Mouse (Mus musculus): ENCODE measurements around the gene Prkcq. TPM values are rescaled to one million over a fixed set of nuclear protein-coding genes. Genes with fewer than 3 reads are reported as not detected.

Gene Prkcq
- polyA plus RNA-seq, 1 experiment from 2014 or later: 3.1 TPM

DNA sequence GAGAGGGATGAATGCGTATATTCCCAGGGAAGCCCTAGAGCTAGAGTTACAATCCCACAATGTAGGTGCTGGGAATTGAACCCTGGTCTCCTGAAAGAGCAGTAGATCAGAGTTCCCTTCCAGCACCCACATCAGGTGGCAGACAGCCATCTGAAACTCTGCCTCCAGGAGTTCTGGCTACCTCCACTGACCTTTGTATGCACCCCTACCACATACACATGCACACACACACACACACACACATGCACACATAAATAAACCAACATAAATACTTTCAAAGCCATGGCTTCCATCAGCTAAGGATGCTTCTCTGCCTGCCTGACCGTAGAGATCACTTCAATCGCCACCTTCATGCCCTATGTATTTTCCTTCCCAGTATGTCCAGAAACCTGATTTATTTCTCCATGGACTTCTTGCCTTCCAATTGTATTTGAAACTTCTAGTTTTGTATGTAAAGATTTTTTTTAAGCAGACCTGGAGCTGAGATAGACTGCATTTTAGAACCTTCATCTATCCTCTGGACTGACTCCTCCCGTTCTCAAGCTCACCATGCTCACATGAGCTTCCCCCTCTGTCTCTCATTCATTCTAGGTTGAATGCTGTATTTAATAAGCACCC, 17.4 kb downstream of the Prkcq start:
- H3K4me1 ChIP-seq: no peaks in the 10 kb centered on the region
- no peaks in the 10 kb centered on the region for H3K36me3 ChIP-seq
- no peak overlapping the region for H3K9ac ChIP-seq
- H3K27me3 ChIP-seq: no peaks in the 10 kb centered on the region
- WGBS: 87% methylated on average over 4 of the region's 4 CpGs
- no peak overlapping the region for H3K4me2 ChIP-seq
- no peak overlapping the region for H3K27ac ChIP-seq
- H3K4me3 ChIP-seq: no peak overlapping the region
- no peaks in the 10 kb centered on the region for H3K9me3 ChIP-seq
- ATAC-seq (ENCODE audit: borderline replicate concordance, extremely low read depth, low FRiP score, low TSS enrichment): no peak

DNA sequence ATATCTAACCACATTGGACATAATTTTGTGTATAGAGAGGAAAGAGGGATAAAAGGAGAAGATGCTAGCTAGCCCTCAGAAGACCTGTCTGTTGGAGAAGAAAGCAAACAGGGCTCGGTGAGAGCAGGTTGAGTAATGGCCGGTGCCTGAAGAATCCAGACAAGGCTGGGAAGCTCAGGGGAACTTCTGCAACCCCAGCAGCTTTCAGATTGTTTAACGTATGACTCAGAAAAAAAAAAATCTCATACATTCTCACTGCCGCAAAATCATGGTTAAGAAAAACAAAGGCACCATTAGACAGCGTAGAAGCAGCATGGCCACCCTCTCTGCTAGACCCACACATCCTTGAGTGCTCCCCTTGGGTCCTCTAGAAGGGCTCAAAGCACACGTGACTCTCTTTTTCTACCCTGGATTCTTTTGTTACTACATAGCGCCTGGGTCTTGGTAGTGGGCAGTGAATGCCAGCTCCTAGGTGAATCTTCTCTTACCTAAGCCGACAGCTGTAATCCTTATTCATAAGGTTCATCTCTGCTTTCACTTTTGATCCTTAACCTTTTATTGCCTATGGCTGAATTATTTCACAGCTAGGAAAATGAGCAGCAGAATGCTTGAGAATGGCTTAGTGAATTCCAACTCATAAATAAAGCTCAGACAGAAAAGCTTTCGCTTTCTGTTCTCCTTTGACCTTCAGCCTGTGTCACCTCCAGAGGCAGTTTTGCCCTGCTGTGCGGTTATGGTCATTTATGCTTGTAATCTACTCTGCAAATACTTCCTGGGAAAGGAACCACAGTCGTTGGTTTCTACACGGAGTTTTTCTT, 20.6 kb downstream of the Prkcq start:
- WGBS: 50% methylated on average over 12 of the region's 12 CpGs
- Histone ChIP-seq H3K4me2 (peak overlapping the region; percentile 8; the same call in 1 of the 2 replicates), H3K4me3 (no peak overlapping the region), H3K9ac (no peak overlapping the region), H3K27me3 (no peaks in the 10 kb centered on the region), H3K36me3 (no peaks in the 10 kb centered on the region), H3K4me1 (no peaks in the 10 kb centered on the region), H3K27ac (no peak overlapping the region), H3K9me3 (no peaks in the 10 kb centered on the region)
- no peak for ATAC-seq (ENCODE audit: borderline replicate concordance, extremely low read depth, low FRiP score, low TSS enrichment)

DNA sequence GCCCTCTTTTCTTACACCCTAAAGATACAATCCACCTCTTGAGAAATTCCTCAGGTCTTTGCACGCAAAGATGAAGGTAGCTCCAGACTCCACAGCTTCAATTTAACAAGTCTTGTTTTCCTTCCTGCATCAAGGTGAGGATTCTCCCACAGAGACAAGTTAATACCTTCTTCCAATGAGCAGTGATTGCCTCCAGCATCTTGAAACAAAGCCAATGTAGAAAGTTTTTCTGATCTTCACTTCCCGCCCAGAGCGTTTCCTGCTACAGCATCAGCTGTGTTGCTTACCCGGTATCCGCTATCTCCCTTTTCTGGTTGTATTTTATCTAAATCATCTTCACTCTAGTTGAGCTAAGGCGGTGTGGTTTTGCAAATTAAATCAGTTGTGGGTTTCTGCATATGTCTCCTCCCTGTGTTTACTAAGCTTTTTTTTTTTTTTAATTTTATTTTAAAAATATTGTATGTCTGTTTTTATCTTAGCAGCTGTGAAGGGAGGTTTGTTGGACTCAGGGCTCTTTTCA, 21.3 kb downstream of the Prkcq start:
- no peak overlapping the region for H3K4me3 ChIP-seq
- WGBS: 70% methylated on average over 6 of the region's 6 CpGs
- H3K36me3 ChIP-seq: no peaks in the 10 kb centered on the region
- H3K9ac ChIP-seq: no peak overlapping the region
- no peaks in the 10 kb centered on the region for H3K4me1 ChIP-seq
- H3K9me3 ChIP-seq: no peaks in the 10 kb centered on the region
- 0 out of 2 replicates have a peak overlapping the region, but pooled peaks have one; percentile 8 for H3K4me2 ChIP-seq
- no peaks in the 10 kb centered on the region for H3K27me3 ChIP-seq
- ATAC-seq (ENCODE audit: borderline replicate concordance, extremely low read depth, low FRiP score, low TSS enrichment): no peak
- H3K27ac ChIP-seq: no peak overlapping the region

DNA sequence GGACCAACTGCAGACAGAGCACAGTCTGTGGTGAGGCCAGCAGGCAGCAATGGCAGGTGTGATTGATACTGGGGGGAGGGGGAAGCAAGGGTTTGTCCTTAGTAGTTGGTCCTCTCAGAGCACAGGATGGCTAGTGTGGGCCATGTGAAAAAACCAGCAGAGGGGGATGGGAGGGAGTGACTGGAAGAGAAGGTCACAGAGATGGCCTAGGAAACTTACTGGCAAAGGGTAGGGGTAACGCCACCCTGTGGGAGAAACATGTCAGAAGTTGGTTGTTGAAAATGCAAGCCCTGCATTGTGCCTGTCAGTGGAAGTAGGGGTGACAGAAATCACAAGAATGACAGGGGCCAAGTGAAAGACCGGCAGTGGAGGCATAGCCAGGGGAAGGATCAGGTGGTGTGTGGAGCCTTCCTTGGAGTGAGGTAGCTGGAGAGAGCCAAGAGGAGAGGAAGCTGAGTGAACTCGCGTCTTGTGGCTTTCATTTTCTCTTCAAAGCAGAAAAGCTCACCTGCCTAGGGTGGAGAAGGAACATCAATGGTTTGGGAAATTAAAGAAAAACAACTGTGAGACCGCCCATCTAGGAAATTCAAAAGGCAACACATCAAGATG, 22.9 kb downstream of the Prkcq start:
- Histone ChIP-seq H3K27me3 (no peaks in the 10 kb centered on the region), H3K4me2 (no peak overlapping the region), H3K36me3 (no peaks in the 10 kb centered on the region), H3K27ac (no peak overlapping the region), H3K4me1 (no peaks in the 10 kb centered on the region), H3K9me3 (no peaks in the 10 kb centered on the region), H3K9ac (no peak overlapping the region), H3K4me3 (no peak overlapping the region)
- WGBS: 62% methylated on average over 5 of the region's 5 CpGs
- ATAC-seq (ENCODE audit: borderline replicate concordance, extremely low read depth, low FRiP score, low TSS enrichment): no peak

DNA sequence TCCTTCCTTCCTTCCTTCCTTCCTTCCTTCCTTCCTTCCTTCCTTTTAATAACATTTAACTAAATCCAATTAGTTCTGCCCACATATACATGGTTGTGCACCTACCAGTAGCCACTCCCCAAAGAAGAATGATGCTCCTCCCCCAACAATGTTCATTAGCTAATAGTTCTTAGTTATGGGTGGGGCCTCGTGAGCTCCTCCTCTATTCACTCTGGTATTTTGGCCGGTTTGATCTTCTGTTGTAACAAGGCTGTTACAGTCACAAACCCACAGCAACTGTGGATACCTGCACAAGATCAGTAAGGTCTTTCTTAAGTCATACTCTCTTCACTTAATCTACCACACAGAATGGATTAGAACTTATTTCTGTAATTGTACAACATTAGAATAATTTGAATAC, 24.2 kb downstream of the Prkcq start:
- Histone ChIP-seq H3K27ac (no peak overlapping the region), H3K4me3 (no peak overlapping the region), H3K36me3 (no peaks in the 10 kb centered on the region), H3K9ac (no peak overlapping the region), H3K4me2 (no peak overlapping the region), H3K4me1 (no peaks in the 10 kb centered on the region), H3K9me3 (no peaks in the 10 kb centered on the region), H3K27me3 (no peaks in the 10 kb centered on the region)
- 66% methylated on average over 2 of the region's 2 CpGs for WGBS
- ATAC-seq (ENCODE audit: borderline replicate concordance, extremely low read depth, low FRiP score, low TSS enrichment): no peak

DNA sequence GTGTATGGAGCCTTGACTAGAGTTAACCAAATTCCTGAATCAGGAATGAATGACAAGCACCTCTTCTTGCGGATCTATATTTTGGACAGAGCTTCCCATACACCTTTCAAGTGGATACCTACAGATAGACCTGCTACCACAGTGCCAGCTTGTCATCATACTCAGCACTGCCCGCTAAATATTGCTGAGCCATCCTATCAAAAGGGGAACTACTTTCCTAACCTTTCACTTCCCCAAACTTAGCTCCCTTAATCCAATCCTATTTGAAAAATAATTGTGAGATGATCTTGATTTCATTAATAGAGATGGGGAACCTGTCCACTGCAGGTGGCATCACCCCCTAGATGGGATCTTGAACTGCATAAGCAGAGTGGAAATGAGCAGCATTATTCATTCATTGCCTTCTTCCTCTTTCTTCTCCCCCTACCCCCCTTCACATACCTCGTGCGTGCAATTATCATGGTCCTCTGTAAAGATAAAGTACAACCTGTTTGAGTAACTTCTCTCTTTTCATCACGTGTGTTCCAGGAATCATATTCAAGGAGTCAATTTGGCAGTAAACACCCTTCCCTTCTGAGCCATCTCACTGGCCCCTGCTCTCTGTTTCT, 25.1 kb downstream of the Prkcq start:
- Histone ChIP-seq H3K27me3 (no peaks in the 10 kb centered on the region), H3K4me1 (no peaks in the 10 kb centered on the region), H3K27ac (no peak overlapping the region), H3K9ac (no peak overlapping the region), H3K9me3 (no peaks in the 10 kb centered on the region), H3K4me3 (no peak overlapping the region), H3K4me2 (no peak overlapping the region), H3K36me3 (no peaks in the 10 kb centered on the region)
- 75% methylated on average over 5 of the region's 5 CpGs for WGBS
- ATAC-seq (ENCODE audit: borderline replicate concordance, extremely low read depth, low FRiP score, low TSS enrichment): no peak

DNA sequence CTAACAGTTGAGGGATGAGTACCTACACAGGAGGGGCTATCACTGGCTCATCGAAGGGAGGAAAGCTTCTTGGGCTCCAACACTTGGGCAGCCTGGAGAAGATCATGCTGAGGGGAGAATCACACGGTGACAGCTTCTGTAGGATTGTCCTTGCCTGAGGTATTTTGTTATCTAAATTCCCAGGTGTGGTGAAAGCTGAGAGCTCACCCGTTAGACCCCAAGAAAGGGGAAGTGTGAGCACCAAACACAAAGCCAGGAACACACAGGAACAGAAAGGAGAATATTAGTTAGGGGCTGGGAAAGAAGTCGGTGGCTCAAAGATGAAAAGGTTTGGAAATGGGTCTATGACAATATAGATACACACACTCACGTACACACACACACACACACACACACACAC, 27.7 kb downstream of the Prkcq start:
- H3K4me1 ChIP-seq: no peaks in the 10 kb centered on the region
- H3K9me3 ChIP-seq: no peaks in the 10 kb centered on the region
- no peaks in the 10 kb centered on the region for H3K27me3 ChIP-seq
- H3K27ac ChIP-seq: no peak overlapping the region
- no peak overlapping the region for H3K4me2 ChIP-seq
- no peak overlapping the region for H3K9ac ChIP-seq
- no peak overlapping the region for H3K4me3 ChIP-seq
- ATAC-seq (ENCODE audit: borderline replicate concordance, extremely low read depth, low FRiP score, low TSS enrichment): no peak
- H3K36me3 ChIP-seq: no peaks in the 10 kb centered on the region
- 72% methylated on average over 5 of the region's 5 CpGs for WGBS

DNA sequence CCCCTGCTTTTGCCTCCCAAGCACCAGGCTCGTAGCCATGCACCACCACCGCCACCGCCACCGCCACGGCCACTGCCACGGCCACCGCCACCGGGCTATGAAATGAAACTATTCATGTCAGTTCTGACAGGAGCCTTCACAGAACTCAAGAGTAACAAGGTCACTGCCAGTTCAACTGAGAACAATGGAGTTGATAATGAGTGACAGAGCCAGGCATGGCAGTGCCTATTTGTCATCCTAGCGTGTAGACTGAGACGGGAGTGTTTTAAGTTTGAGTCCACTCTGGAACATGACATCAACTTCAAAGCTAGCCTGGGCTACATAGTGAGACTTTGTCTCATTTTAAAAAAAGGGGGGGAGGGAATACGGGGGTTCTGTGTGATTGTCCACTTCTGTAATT, 30.9 kb downstream of the Prkcq start:
- H3K27me3 ChIP-seq: no peaks in the 10 kb centered on the region
- H3K4me2 ChIP-seq: no peak overlapping the region
- H3K9me3 ChIP-seq: no peaks in the 10 kb centered on the region
- H3K27ac ChIP-seq: no peak overlapping the region
- ATAC-seq (ENCODE audit: borderline replicate concordance, extremely low read depth, low FRiP score, low TSS enrichment): no peak
- no peak overlapping the region for H3K9ac ChIP-seq
- no peaks in the 10 kb centered on the region for H3K36me3 ChIP-seq
- no peak overlapping the region for H3K4me3 ChIP-seq
- 85% methylated on average over 11 of the region's 11 CpGs for WGBS
- H3K4me1 ChIP-seq: no peaks in the 10 kb centered on the region

DNA sequence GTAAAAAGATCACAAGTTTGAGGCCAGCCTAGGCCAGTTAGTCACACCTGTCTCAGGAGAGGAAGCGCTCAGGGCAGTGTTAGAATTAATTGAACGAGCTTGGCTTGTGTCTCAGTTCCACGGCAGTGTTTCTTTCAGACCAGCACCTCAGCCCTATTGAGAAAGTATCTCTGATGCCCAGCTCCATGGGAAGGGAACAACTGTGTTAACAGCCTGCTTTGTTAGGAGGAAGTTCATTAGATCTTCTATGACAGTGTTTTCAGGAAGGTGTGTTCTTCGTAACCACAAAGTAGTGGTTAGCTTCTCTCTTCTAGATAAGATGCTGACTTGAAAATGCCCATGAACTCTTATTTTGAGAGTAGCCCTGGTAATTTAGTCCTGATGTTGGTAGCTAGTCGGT, 31.4 kb downstream of the Prkcq start:
- no peaks in the 10 kb centered on the region for H3K27me3 ChIP-seq
- no peak overlapping the region for H3K4me2 ChIP-seq
- no peak for ATAC-seq (ENCODE audit: borderline replicate concordance, extremely low read depth, low FRiP score, low TSS enrichment)
- no peaks in the 10 kb centered on the region for H3K36me3 ChIP-seq
- no peak overlapping the region for H3K27ac ChIP-seq
- WGBS: 61% methylated on average over 5 of the region's 5 CpGs
- no peaks in the 10 kb centered on the region for H3K9me3 ChIP-seq
- no peak overlapping the region for H3K4me3 ChIP-seq
- no peak overlapping the region for H3K9ac ChIP-seq
- H3K4me1 ChIP-seq: no peaks in the 10 kb centered on the region

DNA sequence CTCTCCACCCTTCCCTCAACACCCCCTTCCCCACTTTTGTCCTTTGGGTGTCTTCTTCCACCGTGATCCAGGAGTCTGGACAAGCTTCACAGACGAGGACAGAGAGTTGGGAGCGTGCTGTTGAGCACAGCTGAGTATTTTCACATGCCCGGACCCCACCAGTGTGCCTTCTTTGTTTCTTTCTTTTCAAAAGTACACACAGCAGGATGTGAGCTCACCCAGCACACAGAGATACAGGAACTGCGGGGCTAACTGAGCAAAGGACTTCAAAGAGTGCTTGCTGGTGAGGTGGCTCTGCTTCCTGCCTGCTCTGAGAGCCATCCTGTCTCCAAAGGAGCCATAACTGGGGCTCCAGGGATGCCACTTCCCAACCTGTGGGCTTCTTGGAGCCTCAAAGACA, 32.3 kb downstream of the Prkcq start:
- H3K9me3 ChIP-seq: no peaks in the 10 kb centered on the region
- no peak overlapping the region for H3K27ac ChIP-seq
- no peaks in the 10 kb centered on the region for H3K36me3 ChIP-seq
- no peak overlapping the region for H3K4me2 ChIP-seq
- H3K9ac ChIP-seq: no peak overlapping the region
- WGBS: 50% methylated on average over 5 of the region's 5 CpGs
- ATAC-seq (ENCODE audit: borderline replicate concordance, extremely low read depth, low FRiP score, low TSS enrichment): no peak
- H3K27me3 ChIP-seq: no peaks in the 10 kb centered on the region
- no peaks in the 10 kb centered on the region for H3K4me1 ChIP-seq
- no peak overlapping the region for H3K4me3 ChIP-seq

DNA sequence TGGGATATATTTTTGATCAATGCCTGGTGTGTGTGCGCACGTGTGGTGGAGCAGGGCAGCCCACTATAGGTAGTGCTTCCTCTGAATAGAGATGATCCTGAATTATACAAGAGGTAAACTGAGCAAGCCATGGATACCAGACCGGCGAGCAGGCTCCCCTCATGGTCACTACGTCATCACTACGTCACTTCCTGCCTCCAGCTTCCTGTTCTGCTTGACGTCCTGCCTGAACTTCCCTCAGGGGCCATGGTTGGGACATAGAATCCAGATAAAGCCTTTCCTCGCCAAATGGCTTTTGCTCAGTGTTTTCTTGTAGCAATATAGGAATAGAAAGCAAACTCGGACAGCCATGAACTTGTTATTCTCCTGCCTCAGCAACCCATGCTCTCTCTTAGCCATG, 33.1 kb downstream of the Prkcq start:
- no peak for ATAC-seq (ENCODE audit: borderline replicate concordance, extremely low read depth, low FRiP score, low TSS enrichment)
- no peak overlapping the region for H3K4me2 ChIP-seq
- H3K9me3 ChIP-seq: no peaks in the 10 kb centered on the region
- H3K9ac ChIP-seq: no peak overlapping the region
- no peaks in the 10 kb centered on the region for H3K4me1 ChIP-seq
- WGBS: 81% methylated on average over 9 of the region's 9 CpGs
- H3K36me3 ChIP-seq: no peaks in the 10 kb centered on the region
- H3K27ac ChIP-seq: no peak overlapping the region
- H3K4me3 ChIP-seq: no peak overlapping the region
- no peaks in the 10 kb centered on the region for H3K27me3 ChIP-seq

DNA sequence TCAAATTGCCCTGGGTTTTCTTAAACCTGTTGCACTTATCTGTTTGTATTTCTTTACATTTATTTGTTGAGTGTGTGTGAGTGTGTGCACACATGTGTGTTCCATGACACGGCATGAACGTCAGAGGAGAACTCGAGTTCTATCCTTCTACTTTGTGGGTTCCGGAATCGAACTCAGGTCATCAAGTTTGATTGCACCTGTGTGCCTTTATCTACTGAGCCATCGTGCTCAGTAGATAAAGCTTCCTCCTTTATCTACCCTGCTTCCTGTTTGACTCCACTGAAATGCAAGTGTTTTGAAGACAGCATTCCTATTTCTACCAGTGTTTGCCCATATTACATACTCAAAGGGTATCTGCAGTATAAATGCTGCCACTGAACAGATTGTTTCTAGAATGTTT, 33.8 kb downstream of the Prkcq start:
- ATAC-seq (ENCODE audit: borderline replicate concordance, extremely low read depth, low FRiP score, low TSS enrichment): no peak
- Histone ChIP-seq H3K27ac (no peak overlapping the region), H3K4me2 (no peak overlapping the region), H3K9ac (no peak overlapping the region), H3K4me3 (no peak overlapping the region), H3K36me3 (no peaks in the 10 kb centered on the region), H3K27me3 (no peaks in the 10 kb centered on the region), H3K4me1 (no peaks in the 10 kb centered on the region), H3K9me3 (no peaks in the 10 kb centered on the region)
- WGBS: 82% methylated on average over 6 of the region's 6 CpGs

All from lung, embryonic 15.5 days (tissue).